Mouse (Mus musculus) heart, adult 2 months (tissue): Measurements from ENCODE around the gene Bclaf1.

ENCODE experiments used
- CTCF ChIP-seq: fragments of 200-600 bp; IDR thresholded peaks from 2 replicates; pipeline ENCODE4 v1.8.1; 2022; ENCODE audit warnings: antibody characterized with exemption, mild to moderate bottlenecking, moderate library complexity
- POLR2A ChIP-seq: fragments of 200-500 bp; IDR thresholded peaks from 2 replicates; pipeline ENCODE4 v1.6.1; 2011; ENCODE audit warnings: mild to moderate bottlenecking, low read depth, low read length, control low read depth; ENCODE audit not compliant: insufficient read depth

DNA sequence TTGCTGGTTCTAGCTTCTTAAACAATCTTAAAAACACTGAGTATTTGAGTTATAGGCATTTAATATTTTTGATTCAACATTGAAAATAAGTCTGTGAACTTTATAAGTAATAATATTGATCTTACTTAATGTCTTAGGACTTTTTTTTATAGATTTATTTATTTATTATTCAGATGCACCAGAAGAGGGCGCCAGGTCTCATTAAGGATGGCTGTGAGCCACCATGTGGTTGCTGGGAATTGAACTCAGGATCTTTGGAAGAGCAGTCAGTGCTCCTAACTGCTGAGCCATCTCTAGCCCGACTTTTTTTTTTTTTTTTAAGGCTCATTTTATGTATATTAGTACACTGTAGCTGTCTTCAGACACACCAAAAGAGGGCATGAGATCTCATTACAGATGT, 2.5 kb downstream of the Bclaf1 start:
- TF ChIP-seq POLR2A (no peak), CTCF (peak; percentile 72)
